Mouse (Mus musculus) right cerebral cortex, postnatal 36 days (tissue): Measurements from ENCODE around the gene Pdss2.

Experiments used
- DNase-seq, 2 experiments: peaks; one replicate each; pipeline ENCODE4 v3.0.0; 2022; ENCODE audit warnings: low spot score in 2 of 2, mixed read lengths in 1 of 2

Pdss2 gene

DNA sequence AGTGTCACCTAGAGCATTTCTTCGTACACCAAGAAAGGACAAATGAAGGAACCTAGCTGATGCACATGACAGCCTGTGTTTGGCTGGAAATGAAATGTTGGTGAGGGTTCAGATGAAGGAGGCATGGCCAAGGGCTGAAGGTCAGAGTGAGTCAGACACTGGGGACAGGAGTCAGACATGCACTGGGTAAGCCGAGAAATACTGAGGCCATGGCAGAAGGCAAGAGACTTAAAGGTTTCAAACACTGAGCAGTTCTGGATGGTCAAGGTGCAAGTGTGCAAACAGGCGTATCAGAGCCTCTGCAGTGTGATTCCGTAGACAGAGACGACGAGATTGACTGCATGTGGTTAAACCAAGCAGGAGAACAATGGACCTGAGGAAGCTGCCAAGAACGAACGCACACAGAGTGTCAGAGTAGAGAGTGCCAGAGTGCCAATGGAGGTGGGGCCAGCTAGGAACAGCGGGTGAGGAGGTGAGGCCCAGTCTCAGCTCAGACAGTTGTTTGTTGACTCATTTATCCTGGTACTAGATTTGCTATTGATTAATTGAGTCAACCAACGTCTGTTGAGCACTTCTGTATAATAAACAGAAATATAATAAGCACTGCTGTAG lies 89.6 kb downstream of the Pdss2 start:
- no peak for DNase-seq

DNA sequence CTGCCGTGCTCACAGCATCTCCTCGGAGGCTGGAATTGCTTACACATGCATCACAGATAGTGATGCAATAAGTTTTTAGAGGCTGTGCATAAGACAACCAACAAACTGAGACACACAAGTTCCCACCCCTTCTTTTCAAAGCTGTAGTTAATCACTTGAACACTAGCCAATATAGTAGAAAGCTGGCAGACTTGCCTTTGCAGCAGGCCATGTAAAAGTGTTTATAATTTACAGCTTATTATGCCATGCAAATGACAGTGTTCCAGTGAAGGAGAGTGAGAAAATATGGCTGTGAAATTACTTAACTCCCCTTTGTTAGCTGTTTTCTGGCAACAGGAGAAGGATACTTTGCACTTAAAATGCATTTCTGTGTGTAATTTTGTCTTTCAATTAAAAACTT lies 90.9 kb downstream of the Pdss2 start:
- no peak for DNase-seq

DNA sequence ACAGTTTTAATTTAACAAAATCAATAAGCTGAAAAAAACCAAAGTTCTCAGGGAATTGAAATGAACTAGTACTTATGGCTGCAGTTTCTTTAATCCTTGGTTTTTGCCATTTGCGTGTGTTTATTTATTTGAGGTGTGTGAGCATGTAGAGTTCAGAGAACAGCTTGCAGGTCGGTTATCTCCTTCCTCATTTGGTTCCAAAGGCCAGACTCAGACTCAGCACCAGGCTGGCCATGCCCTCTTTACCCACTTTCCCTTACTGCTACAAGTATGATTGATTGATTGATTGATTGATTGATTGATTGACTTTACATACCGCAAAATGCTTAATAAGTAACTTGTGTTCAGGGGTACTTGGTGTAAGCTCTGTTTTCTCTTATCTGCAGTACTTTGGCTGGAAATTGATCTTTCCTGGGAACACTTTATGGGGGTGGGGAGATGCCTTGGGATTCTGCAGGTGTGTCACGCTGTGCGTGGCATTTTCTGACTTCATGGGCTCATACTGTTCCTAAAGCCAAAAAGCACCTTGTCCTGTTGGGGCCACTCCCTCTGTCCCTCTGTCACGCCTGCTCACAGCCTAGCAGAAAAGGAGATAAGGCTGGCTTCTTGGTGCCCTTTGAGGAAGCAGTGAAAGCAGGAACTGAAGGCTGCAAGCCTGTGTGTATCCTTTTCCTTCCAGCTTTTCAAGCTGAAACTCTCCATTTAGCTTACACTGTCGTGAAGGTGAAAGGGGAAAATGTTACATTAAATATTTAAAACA lies 91.6 kb downstream of the Pdss2 start:
- DNase-seq = no peak

- no peak for DNase-seq
Observed at GRCm38 (mm10) chr10:43315228-43315627, 93.9 kb downstream of the Pdss2 start.

GRCm38 (mm10) chr10:43317327-43317951 lies 96.2 kb downstream of the Pdss2 start:
- DNase-seq = no peak

DNA sequence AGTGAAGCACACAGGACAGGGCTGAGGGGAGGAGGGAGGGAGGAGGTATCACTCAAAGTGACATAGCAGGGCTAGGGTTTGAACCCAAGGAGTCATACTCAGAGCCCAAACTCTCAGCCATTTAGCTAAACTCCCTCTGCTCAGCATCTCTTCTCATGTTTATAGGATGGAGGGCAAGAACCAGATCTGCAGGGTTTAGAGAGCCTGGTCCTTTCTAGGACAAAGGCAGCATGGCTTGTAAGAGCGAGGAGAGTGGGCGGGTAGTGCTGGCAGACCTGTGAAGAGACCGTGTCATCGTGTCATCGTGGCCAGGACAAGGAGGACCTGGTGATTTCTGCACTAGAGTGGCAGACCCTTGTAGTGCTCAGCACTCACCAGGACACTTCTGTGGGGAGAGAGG lies 99.7 kb downstream of the Pdss2 start:
- DNase-seq = no peak

GRCm38 (mm10) chr10:43322446-43323178 lies 101.3 kb downstream of the Pdss2 start:
- peak; percentile 27 to 47 for DNase-seq

GRCm38 (mm10) chr10:43323386-43323785 lies 102.1 kb downstream of the Pdss2 start:
- DNase-seq = no peak

DNA sequence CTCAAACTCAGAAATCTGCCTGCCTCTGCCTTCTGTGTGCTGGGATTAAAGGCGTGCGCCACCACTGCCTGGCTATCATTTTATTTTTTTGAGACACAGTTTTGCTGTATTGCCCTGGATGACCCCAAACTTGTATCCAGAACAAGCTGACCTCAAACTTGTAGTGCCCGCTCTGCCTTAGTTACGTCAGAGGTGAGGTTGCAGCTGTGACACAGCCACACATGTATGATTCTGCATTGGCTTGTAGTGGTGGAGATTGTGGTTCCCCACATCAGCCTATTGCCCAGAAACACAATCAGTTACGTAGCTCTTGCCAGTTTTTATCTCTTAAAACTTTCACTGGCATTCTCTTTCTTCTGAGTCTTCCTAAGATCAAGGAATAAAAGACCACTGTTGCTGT lies 108.5 kb downstream of the Pdss2 start:
- no peak for DNase-seq

DNA sequence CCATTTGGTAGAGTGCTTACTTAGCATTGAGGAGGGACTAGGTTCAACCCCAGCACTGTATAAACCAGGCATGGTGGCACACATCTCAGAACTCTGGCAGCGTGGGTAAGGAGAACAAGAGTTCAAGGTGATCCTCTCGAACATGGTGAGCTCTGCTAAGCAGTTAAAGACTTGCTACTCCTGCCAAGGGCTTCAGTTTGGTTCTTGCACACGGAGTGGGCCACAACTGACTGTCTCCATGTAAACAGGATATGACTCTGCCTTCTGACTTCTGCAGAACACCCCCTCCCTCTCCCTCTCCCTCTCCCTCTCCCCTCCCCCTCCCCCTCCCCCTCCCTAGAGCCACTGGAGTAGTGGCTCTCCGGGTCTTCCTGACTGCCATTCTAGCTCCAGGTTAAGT lies 109.4 kb downstream of the Pdss2 start:
- no peak for DNase-seq

DNA sequence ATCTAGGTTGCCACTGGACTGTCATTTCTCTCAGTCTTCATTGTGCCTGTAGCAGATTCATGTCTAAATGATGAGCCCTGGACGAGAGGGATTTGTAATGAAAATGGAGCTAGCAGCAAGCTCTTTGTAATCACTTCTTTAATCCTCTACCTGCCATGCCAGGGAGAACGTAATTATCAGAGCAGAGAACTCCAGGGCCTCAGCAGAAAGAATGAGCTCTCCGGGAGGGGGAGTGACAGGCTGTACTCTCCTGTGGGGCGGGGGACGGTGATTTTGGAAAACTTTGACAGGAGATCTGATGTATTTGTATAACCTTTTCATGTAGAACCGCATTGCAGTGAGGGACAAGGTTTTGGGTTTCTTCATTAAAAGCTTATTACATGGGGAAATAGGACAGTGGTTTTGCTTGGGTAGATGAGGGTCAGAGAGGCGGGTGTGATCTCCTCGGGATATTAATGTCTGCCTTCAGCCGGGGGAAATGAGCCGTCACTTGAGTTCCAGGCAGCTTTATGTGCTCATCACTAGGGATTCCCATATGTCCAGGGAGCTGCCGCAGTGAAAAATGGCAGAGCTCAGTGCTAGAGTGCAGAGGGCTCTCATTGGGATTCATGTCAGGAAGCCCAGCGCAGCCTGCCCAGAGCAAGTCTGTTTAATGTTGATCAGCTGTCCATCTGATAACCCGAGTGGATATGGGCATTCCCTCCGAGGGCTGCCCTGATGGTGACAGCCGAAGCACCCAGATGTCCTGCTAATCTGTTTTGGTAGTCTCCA lies 110.8 kb downstream of the Pdss2 start:
- no peak for DNase-seq

DNA sequence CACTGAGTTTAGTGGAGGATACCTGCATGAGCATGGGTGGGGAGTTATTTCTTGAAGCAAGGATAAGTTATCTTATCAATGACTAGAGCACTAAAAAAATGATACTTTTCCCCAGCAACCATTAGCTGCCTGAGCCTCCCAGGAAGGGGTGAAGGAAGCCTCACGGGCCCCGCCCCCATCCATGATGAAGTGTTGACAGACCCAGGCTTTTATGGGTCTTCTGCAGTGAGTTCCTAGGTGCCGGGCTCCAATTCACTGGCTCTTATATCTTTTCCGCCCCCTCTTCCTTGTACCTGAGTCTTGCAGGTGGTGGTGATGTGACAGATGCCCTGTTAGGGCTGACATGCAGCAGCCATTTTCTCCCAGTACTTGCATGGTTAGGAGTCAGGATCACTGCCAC lies 114.6 kb downstream of the Pdss2 start:
- no peak for DNase-seq

GRCm38 (mm10) chr10:43337110-43337509 lies 115.8 kb downstream of the Pdss2 start:
- no peak for DNase-seq

- DNase-seq = no peak
Observed at GRCm38 (mm10) chr10:43339811-43340210, 118.5 kb downstream of the Pdss2 start.

- no peak for DNase-seq
Observed at GRCm38 (mm10) chr10:43349718-43350117, 128.4 kb downstream of the Pdss2 start.

DNA sequence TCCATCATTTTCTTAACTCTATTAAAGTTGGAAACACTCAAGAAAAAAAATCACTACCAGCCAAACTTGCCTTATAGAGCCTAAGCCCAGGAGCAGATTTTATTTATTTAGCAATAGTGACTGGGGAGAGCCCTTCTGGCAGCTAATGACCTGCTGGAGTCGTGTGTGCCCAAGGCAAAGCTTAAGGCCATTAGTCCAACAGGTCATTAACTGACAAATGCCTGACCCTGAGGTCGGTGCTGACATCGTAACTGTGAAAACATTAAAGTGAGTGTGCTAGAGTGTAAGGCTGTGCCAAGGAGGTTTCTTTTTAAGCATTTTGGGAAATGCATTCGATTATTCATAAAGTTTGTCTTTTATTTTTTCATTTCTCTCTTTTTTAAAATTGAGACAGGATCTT lies 136.6 kb downstream of the Pdss2 start:
- no peak for DNase-seq

- no peak for DNase-seq
Observed at GRCm38 (mm10) chr10:43362947-43363346, 141.7 kb downstream of the Pdss2 start.

DNA sequence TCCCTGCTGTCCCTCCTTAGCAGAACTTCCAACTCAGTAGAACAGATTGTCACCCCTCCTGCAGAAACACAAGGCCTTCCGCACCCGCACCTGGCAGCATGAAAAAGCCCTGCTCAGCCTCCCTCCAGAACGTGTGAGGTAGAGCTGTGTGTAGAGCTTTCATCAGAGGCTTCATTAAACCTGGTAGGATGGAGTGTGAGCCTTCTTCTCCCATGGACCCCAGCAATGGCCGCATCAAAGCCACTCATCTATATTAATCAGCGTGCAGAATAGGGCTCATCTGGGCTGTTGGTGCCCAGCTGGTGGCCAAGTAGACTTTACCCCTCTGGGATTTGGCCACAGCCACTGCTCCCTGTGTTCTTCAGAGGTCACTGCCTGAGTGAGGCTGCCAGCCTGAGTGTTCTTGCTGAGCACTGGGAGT lies 142.2 kb downstream of the Pdss2 start:
- peak in 1 of 2 experiments; percentile 3 for DNase-seq

- no peak for DNase-seq
Observed at GRCm38 (mm10) chr10:43365909-43366308, 144.6 kb downstream of the Pdss2 start.

- DNase-seq = no peak
Observed at GRCm38 (mm10) chr10:43368611-43369010, 147.3 kb downstream of the Pdss2 start.

DNA sequence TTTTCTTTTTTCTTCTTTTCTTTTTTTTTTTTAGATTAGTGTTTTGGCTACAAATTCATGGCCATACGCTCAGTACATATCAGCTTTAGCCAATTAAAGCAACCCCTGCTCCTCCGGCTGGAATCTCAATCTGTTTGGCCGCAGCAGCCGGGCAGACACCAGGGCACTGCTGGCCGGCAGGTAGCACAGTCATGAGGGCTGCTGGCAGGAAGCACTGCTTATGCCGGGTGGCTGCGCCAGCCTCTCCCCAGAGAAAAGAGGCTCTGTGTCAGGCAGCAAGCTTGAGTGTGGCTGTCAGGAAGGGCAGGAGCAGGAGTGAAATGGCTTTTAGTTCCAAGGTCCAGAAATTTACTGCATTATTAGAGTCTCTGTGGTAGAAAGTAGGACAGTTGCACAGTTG lies 151.0 kb downstream of the Pdss2 start:
- DNase-seq = no peak

GRCm38 (mm10) chr10:43373035-43373434 lies 151.7 kb downstream of the Pdss2 start:
- DNase-seq = no peak
